Mouse (Mus musculus) WW6 (cell line): ENCODE results near the gene Havcr1.
"Not testable (repeated sequence)": the region's sequence is repeated elsewhere in the genome, so short reads cannot be mapped to it uniquely, and the experiment has no call there.

Experiments
- DNase-seq: peaks from one replicate; pipeline ENCODE4 v3.0.0-alpha.2; 2013; ENCODE audit warnings: low read depth, low spot score

The Havcr1 gene

DNA sequence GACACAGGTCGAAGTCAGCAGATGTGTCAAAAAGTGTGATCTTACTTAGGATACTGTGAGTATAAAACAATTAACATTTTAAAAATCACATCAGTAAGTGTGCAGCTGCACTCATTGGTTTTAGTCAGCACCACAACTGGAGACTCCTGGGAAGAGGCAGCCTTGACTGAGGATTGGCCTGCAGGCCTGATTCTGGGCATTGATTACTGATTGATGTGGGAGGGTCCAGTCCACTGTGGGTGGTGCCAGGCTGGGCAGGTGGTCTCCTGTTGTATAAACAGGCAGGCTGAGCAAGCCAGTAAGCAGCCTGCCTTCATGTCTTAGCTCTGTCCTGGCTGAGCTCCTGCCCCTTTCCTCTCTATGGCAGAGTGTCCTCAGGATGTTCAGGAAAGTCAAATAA lies at the start of gene Havcr1:
Gene Havcr1 (plus strand): TSS at position 5 of the 400 bp plus-strand sequence.
- DNase-seq, result not testable (repeated sequence)

- DNase-seq, result no peak
Observed at GRCm38 (mm10) chr11:46690136-46690535, 44.7 kb upstream of the Havcr1 start.

GRCm38 (mm10) chr11:46695849-46696248 lies 39.0 kb upstream of the Havcr1 start:
- not testable (repeated sequence) for DNase-seq

- DNase-seq, result no peak
Observed at GRCm38 (mm10) chr11:46697433-46698277, 37.2 kb upstream of the Havcr1 start.

DNA sequence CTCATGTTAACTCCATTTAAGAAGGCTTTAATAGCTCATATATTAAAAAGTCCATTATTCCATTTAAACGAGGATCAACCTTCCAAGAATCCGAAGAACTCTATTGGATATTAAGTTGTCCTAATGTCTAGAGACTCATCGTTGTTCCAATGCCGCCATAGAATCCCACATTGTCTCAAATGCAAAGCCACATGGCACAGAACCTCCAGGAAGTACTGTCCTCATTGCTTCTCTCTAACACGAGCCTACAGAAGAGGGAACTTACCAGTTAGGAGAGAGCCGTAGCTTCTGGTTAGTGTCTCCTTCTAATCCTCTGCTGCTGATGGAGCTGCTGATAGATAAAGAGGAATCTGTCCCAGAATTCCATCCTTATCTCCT lies 36.6 kb upstream of the Havcr1 start:
- no peak for DNase-seq

GRCm38 (mm10) chr11:46698830-46699229 lies 36.0 kb upstream of the Havcr1 start:
- DNase-seq, result no peak

DNA sequence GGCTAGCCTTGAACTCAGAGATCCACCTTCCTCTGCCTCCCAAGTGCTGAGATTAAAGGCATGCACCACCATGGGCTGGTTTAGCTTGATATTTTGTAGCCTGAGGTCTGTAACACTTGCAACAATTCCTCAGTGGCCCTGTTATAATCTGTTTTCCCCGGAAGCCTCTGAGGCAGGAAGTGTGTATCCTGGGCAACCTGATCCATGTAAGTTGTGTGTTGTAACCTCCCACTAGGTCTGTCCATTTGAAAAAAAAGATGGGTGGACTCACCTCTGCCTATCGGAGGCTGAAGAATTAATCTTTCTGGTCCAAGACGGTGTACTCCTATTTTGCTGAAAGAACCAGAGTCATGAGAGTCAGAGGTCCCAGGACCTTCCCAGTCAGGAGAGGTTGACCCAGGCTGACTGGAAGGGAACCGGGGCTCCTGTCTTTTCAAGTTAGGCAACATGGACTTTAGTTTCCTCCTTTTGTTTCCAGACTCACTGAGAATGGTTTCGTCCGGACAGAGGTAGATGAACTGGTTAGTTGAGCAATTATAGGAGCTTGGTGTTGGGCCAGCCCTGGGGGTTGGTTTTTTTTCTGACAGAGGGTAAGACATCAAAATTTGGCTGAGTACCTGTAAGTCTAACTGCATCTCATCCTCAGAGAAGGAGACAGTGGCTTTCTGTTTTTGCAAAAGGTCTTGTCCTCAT lies 28.1 kb upstream of the Havcr1 start, which contains the start of gene Timd2:
Gene Timd2 (minus strand): TSS at position 398 of the 693 bp plus-strand sequence.
- DNase-seq, result no peak

- no peak for DNase-seq
Observed at GRCm38 (mm10) chr11:46731541-46732070, 3.3 kb upstream of the Havcr1 start.

GRCm38 (mm10) chr11:46733242-46733789 lies 1.6 kb upstream of the Havcr1 start:
- no peak for DNase-seq

DNA sequence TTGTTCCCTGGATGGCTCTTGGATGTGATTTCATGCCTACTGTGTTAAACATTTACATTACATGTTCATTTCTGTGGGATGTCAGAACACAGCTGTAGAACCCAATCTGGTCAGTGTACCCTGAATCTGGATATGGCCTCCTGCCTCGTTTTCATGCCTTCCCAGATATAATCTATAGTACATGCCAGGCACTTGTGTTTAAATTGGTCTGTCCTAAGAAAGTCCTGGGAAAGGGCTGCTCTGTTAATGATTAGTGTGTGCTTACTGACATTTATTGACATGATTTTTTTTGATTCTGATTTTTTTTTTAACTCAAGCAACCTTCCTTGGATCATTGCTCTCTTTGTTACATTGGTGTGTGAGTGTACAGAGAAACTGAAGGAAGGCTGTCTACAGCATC lies 263 bp upstream of the Havcr1 start:
- no peak for DNase-seq

DNA sequence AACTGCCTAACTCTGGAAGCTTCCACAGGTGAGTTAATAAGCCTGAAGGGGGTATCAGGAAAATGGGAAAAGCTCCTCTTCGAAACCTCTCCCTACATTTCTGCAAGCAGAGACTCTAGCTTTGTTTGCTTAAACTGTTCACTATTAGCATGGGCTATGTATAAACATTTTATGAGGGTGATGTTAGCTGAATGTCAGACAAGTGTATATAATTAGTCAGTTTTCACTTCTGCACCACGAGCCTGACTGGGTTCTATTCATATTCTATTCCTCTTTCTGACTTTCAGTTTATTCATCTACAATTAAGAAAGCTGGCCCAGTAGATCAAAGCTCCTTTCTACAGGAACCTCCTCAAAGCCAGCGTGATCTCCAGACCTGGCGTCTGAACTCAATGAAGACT lies 4.6 kb downstream of the Havcr1 start:
- DNase-seq, result no peak

DNA sequence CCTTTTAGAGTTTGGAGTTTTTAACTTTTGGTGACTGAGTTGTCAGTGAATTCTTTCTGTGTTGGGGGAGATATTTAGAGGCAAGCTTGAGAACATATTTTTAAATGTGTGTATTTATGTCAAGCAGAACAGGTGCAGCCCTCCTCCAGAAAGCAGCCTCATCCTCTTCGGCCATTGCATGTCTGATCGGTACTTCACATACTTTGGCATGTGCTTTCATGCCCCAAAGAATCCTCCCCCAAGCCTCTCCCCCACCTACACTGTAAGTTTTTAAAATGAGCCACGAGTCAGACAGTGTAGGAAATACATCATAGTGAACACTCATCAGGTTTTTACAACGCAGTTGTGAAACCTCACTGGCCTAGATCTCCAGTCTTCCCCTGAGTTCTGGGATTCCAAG lies 6.0 kb downstream of the Havcr1 start:
- DNase-seq, result no peak

DNA sequence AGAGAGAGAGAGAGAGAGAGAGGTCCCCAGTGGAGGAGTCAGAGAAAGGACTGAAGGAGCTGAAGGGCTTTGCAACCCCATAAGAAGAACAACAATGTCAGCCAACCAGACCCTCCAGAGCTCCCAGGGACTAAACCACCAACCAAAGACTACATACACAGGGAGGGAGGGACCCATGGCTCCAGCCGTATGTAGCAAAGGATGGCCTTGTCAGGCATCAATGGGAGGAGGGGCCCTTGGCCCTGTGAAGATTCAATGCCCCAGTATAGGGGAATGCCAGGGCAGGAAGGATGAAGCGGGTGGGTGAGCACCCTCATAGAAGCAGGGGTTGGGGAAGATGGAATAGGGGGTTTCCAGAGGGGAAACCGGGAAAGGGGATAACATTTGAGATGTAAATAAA lies 6.8 kb downstream of the Havcr1 start:
- no peak for DNase-seq

- DNase-seq, result no peak
Observed at GRCm38 (mm10) chr11:46747996-46748395, 13.1 kb downstream of the Havcr1 start.

GRCm38 (mm10) chr11:46753662-46754061 lies 18.8 kb downstream of the Havcr1 start:
- DNase-seq, result no peak

- no peak for DNase-seq
Observed at GRCm38 (mm10) chr11:46754669-46755068, 19.8 kb downstream of the Havcr1 start.

- not testable (repeated sequence) for DNase-seq
Observed at GRCm38 (mm10) chr11:46755714-46756113, 20.8 kb downstream of the Havcr1 start.

GRCm38 (mm10) chr11:46776879-46777278 lies 42.0 kb downstream of the Havcr1 start:
- no peak for DNase-seq

DNA sequence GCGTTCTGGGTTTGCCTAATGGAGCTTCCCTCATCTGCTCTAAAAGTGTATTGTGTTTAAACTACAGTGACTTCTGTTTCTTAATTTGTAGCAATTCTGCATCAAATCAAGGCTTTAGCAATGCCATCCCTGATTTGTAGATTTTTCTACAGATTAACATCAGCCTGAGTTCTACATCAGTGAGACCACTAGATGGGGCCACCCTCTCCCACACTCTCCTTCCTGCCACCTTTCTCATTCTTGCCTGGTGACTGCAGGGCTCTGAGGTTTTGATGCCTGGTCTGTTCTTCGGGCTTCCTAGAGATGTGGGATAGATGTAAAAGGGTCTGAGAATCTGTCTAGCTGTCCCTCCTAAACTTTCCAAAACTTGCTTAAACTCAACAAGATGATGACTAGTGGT lies 44.9 kb downstream of the Havcr1 start:
- DNase-seq, result no peak

DNA sequence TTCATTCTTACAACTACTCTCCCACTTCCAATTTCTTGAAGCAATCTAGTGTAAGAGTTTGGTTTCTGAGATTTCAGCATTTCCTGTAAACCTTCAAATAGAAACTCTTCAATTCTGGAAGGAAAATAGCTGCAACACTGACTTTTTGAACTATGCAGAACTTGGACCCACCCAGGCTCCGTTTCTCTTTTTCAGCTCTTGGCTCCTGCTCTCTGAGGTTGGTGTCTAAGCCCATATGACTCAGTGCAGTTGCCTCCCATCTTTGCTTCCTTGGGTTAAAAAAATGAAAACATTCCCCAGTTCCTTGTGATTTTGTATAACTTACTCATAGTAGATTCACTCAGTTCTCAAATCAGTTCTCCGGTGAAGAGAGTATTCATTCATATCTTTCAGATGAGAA lies 69.6 kb downstream of the Havcr1 start:
- no peak for DNase-seq

GRCm38 (mm10) chr11:46810511-46810910 lies 75.6 kb downstream of the Havcr1 start, which contains the start of gene Timd4:
Timd4 (plus strand) TSS chr11:46810800.
- DNase-seq, result no peak

DNA sequence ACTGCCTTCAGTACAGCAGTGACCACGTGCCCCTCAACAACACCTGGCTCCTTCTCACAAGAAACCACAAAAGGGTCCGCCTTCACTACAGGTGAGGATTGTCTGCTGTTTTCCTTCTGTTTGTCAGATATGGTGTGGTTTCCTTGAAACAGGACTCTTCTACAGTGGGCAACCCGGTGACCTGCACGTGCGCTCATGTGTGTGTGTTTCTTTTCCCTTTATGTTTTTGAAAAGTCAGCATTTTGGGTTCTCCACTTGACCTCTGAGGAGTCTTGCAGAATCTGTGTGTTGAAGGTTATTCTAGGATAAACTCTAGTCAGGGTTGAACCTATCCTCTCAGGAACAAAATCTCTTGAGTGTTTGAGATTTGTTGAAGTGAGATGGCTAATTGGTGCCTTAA lies 82.8 kb downstream of the Havcr1 start:
- DNase-seq, result no peak
